ENCODE assay signal across 13 mouse cellular contexts in genomic region chr17:84865158-84865557, GRCm38 (mm10).
A peak's percentile ranks its signal among the peaks of the same experiment; 100 is the strongest.
DNase-seq lines count a peak whose midpoint lies in the region; ATAC-seq and TF ChIP-seq lines count a peak whose summit lies in the region.
"Had no signal": no experiment of that assay in that cellular context is flagged by ENCODE, and none has a peak within 500 bp of the region (broad histone marks: within the 10 kb centered on the region; RNA-seq: fewer than 3 reads in every experiment).

No protein-coding gene starts in this region.

- peaks cover 10% of the 10 kb centered on the region; the same call in 1 of the 2 replicates for H3K4me1 ChIP-seq in cerebellum, adult 2 months (ENCODE audit: control insufficient read depth, insufficient read depth, low read length)
- peaks cover 7% of the 10 kb centered on the region for H3K4me1 ChIP-seq in heart, embryonic 15.5 days (replicated peaks)
- H3K4me1 ChIP-seq: hindbrain, embryonic 15.5 days; lung, embryonic 15.5 days; stomach, embryonic 15.5 days had no signal

- H3K4me2 ChIP-seq in heart, embryonic 15.5 days, result no peak overlapping the region
- H3K4me2 ChIP-seq: hindbrain, embryonic 15.5 days; lung, embryonic 15.5 days; stomach, embryonic 15.5 days had no signal

- TF ChIP-seq CTCF in cerebellum, adult 2 months (IDR thresholded peaks at IDR 0.05; ENCODE audit: borderline replicate concordance, insufficient read depth, low read depth, low read length), result no peak

- TF ChIP-seq POLR2A in cerebellum, adult 2 months (IDR thresholded peaks at IDR 0.05; ENCODE audit: borderline replicate concordance, insufficient read depth, low read length), result peak; percentile 44; the same call in 1 of the 2 replicates

- no peaks in the 10 kb centered on the region for H3K36me3 ChIP-seq in heart, embryonic 15.5 days
- H3K36me3 ChIP-seq: hindbrain, embryonic 15.5 days; lung, embryonic 15.5 days; stomach, embryonic 15.5 days had no signal

- peak overlapping the region; percentile 74 for H3K27ac ChIP-seq in cerebellum, adult 2 months (ENCODE audit: insufficient read depth, low read length)
- H3K27ac ChIP-seq in heart, embryonic 15.5 days, result peak overlapping the region; percentile 76
- H3K27ac ChIP-seq: hindbrain, embryonic 15.5 days; lung, embryonic 15.5 days; stomach, embryonic 15.5 days had no signal

- 1% methylated on average over 2 of the region's 2 CpGs for WGBS in cerebellum, adult 2 months
- WGBS in heart, embryonic 15.5 days, result 30% methylated on average over 2 of the region's 2 CpGs

- no peaks in the 10 kb centered on the region; the same call in 1 of the 2 replicates for H3K9me3 ChIP-seq in heart, embryonic 15.5 days (replicated peaks)
- H3K9me3 ChIP-seq: hindbrain, embryonic 15.5 days; lung, embryonic 15.5 days; stomach, embryonic 15.5 days had no signal

- peak; percentile 82 for ATAC-seq in heart, embryonic 15.5 days (replicated peaks; ENCODE audit: insufficient number of reproducible peaks, insufficient read depth, low FRiP score, low read depth)
- ATAC-seq: midbrain, embryonic 16.5 days; Patski had no signal

- H3K9ac ChIP-seq in heart, embryonic 15.5 days, result no peak overlapping the region
- H3K9ac ChIP-seq: hindbrain, embryonic 15.5 days; lung, embryonic 15.5 days; stomach, embryonic 15.5 days had no signal

- H3K27me3 ChIP-seq in cerebellum, adult 2 months (ENCODE audit: control insufficient read depth, insufficient read depth, low read length), result no peaks in the 10 kb centered on the region
- no peaks in the 10 kb centered on the region for H3K27me3 ChIP-seq in heart, embryonic 15.5 days
- H3K27me3 ChIP-seq: hindbrain, embryonic 15.5 days; lung, embryonic 15.5 days; stomach, embryonic 15.5 days had no signal

- H3K4me3 ChIP-seq in cerebellum, adult 2 months (replicated peaks; ENCODE audit: insufficient read depth, low read depth, low read length), result no peak overlapping the region
- H3K4me3 ChIP-seq in heart, embryonic 15.5 days, result no peak overlapping the region
- H3K4me3 ChIP-seq: hindbrain, embryonic 15.5 days; lung, embryonic 15.5 days; stomach, embryonic 15.5 days had no signal

- DNase-seq in gastrocnemius, adult 18-20 months (ENCODE audit: low spot score), result peak; percentile 69
- no peak for DNase-seq in gastrocnemius, postnatal 4 days (ENCODE audit: low spot score in 2 of 2)
- peak; percentile 59 for DNase-seq in MN1 (ENCODE audit: low spot score)
- DNase-seq in cerebellum, adult 2 months, result peak; percentile 72 to 88
- DNase-seq in embryo, embryonic 11 days, result no peak
- DNase-seq in right cerebral cortex, adult 2 months (ENCODE audit: low spot score in 2 of 2), result no peak
- DNase-seq in spleen, postnatal 10 days (ENCODE audit: low spot score in 2 of 2), result no peak

Comparison
In these comparisons a context has a peak if more than half of its experiments do, and no peak if none do; other contexts are left out.
1. DNase-seq: peak in gastrocnemius, adult 18-20 months (single experiment), MN1 (single experiment) and cerebellum, adult 2 months (2 of 2); none in gastrocnemius, postnatal 4 days (0 of 2), embryo, embryonic 11 days (single experiment), right cerebral cortex, adult 2 months (0 of 2) and spleen, postnatal 10 days (0 of 2).